Mouse (Mus musculus) adrenal gland, adult 18-20 months (tissue): ENCODE measurements around the gene Fam227b. TPM values are rescaled to one million over a fixed set of nuclear protein-coding genes. Genes with fewer than 3 reads are reported as not detected.
A peak's percentile ranks its signal among the peaks of the same experiment; 100 is the strongest.

Experiments
- DNase-seq, 2 experiments: peaks; one replicate each; pipeline ENCODE4 v3.0.0; 2021 to 2022; ENCODE audit warnings: low spot score in 2 of 2
- long read RNA-seq, 2 experiments: library from polyadenylated mRNA; stranded (forward); transcript quantifications; one replicate each; pipeline ENCODE4 v2.0.0; 2021
- total RNA-seq, 2 experiments: library from RNA; stranded (reverse); gene quantifications; 1 replicate in 1 of 2; 2 replicates in 1 of 2; pipeline ENCODE4 v1.2.3; 2021

Gene Fam227b
- total RNA-seq, result not detected
- long read RNA-seq, experiment 1, partial matches to known transcripts, result 0 of 1 reads
- long read RNA-seq, experiment 1, other reads (novel, unspliced or antisense), result 1 of 1 reads
- long read RNA-seq, experiment 2, result 0 reads

GRCm38 (mm10) chr2:126151855-126152571 is at the start of gene Fam227b, which contains the start of gene Dtwd1:
Fam227b (minus strand) TSS chr2:126152004.
Dtwd1 (plus strand) TSS chr2:126152141.
- DNase-seq, result peak; percentile 99

GRCm38 (mm10) chr2:126198971-126199370 is 47.2 kb upstream of the Fam227b start:
- no peak for DNase-seq

GRCm38 (mm10) chr2:126195631-126196356 is 44.0 kb upstream of the Fam227b start:
- DNase-seq, result no peak

GRCm38 (mm10) chr2:126192129-126192528 is 40.3 kb upstream of the Fam227b start:
- no peak for DNase-seq

- DNase-seq, result no peak
These were observed 39.5 kb upstream of the Fam227b start for GRCm38 (mm10) chr2:126191306-126191705.

GRCm38 (mm10) chr2:126171427-126171826 is 19.6 kb upstream of the Fam227b start:
- DNase-seq, result no peak

- no peak for DNase-seq
These were observed 15.2 kb upstream of the Fam227b start for GRCm38 (mm10) chr2:126166848-126167617.

GRCm38 (mm10) chr2:126166335-126166734 is 14.5 kb upstream of the Fam227b start:
- no peak for DNase-seq

GRCm38 (mm10) chr2:126165277-126166018 is 13.6 kb upstream of the Fam227b start:
- DNase-seq, result no peak

GRCm38 (mm10) chr2:126147723-126148122 is 4.1 kb downstream of the Fam227b start:
- DNase-seq, result no peak

GRCm38 (mm10) chr2:126094616-126095015 is 57.2 kb downstream of the Fam227b start:
- no peak for DNase-seq

GRCm38 (mm10) chr2:126090432-126090831 is 61.4 kb downstream of the Fam227b start:
- no peak for DNase-seq

- DNase-seq, result no peak
These were observed 65.6 kb downstream of the Fam227b start for GRCm38 (mm10) chr2:126086187-126086586.

GRCm38 (mm10) chr2:126084326-126084725 is 67.5 kb downstream of the Fam227b start:
- no peak for DNase-seq

- DNase-seq, result no peak
These were observed 72.7 kb downstream of the Fam227b start for GRCm38 (mm10) chr2:126079086-126079485.

- DNase-seq, result no peak
These were observed 75.3 kb downstream of the Fam227b start for GRCm38 (mm10) chr2:126076506-126076905.

- no peak for DNase-seq
These were observed 78.1 kb downstream of the Fam227b start for GRCm38 (mm10) chr2:126073744-126074143.

GRCm38 (mm10) chr2:126069740-126070139 is 82.1 kb downstream of the Fam227b start:
- no peak for DNase-seq

- no peak for DNase-seq
These were observed 86.4 kb downstream of the Fam227b start for GRCm38 (mm10) chr2:126065303-126065856.

GRCm38 (mm10) chr2:126064814-126065213 is 87.0 kb downstream of the Fam227b start:
- no peak for DNase-seq
